ENCODE assay signal across 18 mouse cellular contexts in genomic region chr5:144849932-144850331, GRCm38 (mm10).
"Had no signal": no experiment of that assay in that cellular context is flagged by ENCODE, and none has a peak within 500 bp of the region (broad histone marks: within the 10 kb centered on the region; RNA-seq: fewer than 3 reads in every experiment).

No protein-coding gene starts in this region.

- H3K9me3 ChIP-seq: lung, embryonic 15.5 days; megakaryocyte, embryonic 14.5 days; midbrain, embryonic 15.5 days; neural tube, embryonic 12.5 days; stomach, embryonic 15.5 days had no signal

- DNase-seq: lung, adult 2 months; lung, postnatal 14 days; lung, postnatal 36 days; right cerebral cortex, postnatal 14 days; spleen, adult 18-20 months; thymus, adult 2 months; thymus, postnatal 25 days; thymus, postnatal 4 days had no signal

- H3K4me2 ChIP-seq: lung, embryonic 15.5 days; midbrain, embryonic 11.5 days; midbrain, embryonic 13.5 days; midbrain, embryonic 15.5 days; neural tube, embryonic 12.5 days; stomach, embryonic 15.5 days had no signal

- ATAC-seq: lung, postnatal 0 days; midbrain, embryonic 13.5 days; midbrain, embryonic 15.5 days had no signal

- H3K27me3 ChIP-seq: lung, embryonic 15.5 days; megakaryocyte, embryonic 14.5 days; midbrain, embryonic 13.5 days; midbrain, embryonic 15.5 days; neural tube, embryonic 12.5 days; stomach, embryonic 15.5 days had no signal

- H3K4me1 ChIP-seq: lung, embryonic 15.5 days; megakaryocyte, embryonic 14.5 days; midbrain, embryonic 13.5 days; midbrain, embryonic 15.5 days; neural tube, embryonic 12.5 days; stomach, embryonic 15.5 days had no signal

- H3K27ac ChIP-seq: lung, embryonic 15.5 days; macrophage; midbrain, embryonic 13.5 days; midbrain, embryonic 15.5 days; neural tube, embryonic 12.5 days; stomach, embryonic 15.5 days; stomach, postnatal 0 days had no signal

- H3K4me3 ChIP-seq: lung, embryonic 15.5 days; megakaryocyte, embryonic 14.5 days; midbrain, embryonic 13.5 days; midbrain, embryonic 15.5 days; neural tube, embryonic 12.5 days; stomach, embryonic 15.5 days had no signal

- H3K9ac ChIP-seq: lung, embryonic 15.5 days; midbrain, embryonic 13.5 days; midbrain, embryonic 15.5 days; neural tube, embryonic 12.5 days; stomach, embryonic 15.5 days had no signal
